Mouse (Mus musculus): ENCODE measurements around the gene Xaf1.
A peak's percentile ranks its signal among the peaks of the same experiment; 100 is the strongest.
"Not testable (repeated sequence)": the region's sequence is repeated elsewhere in the genome, so short reads cannot be mapped to it uniquely, and the experiment has no call there.

Gene Xaf1

DNA sequence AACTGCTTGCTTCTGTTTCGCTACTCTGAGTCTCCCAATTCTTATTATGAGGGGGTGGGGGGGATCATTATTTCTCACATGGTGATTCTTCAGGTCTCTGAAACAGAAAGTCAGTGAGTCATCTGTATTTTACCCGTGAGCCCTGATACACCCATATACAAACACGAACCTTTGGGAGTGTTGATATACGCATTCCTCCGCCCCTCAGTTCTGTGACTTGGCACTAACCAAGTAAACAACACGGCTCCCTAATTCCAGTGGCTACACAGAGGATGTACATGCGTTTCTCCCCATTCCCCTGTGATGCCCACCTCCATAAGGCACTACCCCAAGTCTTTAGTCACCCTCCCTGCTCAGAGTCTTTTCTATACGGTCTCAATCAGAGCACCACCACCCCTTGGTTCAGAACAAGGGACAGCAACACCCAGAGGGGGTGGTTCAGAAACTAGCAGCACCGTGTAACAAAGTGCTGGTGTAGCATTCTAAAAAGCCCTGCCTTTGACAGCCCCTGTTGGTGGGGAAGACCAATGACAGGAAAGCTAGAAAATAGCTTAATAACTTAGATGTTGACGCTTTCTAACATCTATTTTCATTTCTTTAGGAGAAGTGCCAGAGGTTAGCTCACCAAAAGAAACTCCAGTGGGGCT is 10.0 kb downstream of the Xaf1 start:
- DNase-seq (ENCODE audit: low read depth, low spot score) = no peak

DNA sequence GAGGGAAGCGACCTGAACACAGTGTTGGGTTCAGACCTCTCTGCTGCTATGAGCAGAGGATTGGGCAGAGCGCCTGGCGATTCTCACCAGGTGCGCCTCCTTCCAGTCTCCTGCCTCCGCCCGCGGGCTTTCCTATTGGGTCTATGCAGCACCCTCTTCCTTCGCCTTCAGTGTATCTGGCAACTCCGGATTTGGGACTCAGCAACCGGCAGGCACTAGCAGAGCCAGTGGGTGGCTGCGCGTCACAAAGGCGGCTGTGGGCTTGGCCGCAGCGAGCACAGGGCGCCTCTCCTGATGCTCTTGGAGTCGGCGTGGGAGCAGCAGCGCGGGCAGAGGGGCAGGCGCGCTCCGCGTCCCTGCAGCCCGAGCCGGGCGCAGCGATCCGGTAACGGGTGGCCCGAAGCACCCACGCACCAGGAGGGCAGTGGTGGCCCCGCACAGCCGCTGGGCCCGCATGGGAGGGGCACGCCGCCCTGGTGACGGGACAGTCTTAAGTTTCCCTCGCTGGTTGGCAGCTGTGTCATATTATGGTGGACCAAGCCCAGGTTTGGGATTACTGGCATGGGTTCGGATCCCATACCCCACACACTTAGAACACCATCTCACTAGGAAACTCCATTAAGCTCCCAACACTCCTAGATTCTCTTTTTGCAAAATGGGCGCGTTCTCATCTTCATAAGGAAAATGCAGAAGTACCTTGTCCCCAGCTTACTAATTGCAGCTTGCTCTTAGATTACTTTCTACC is 12.9 kb downstream of the Xaf1 start, which contains the start of gene Fbxo39:
TSS of gene Fbxo39 (plus strand) at position 294 of the 745 bp plus-strand sequence.
- DNase-seq (ENCODE audit: low read depth, low spot score) = no peak

DNA sequence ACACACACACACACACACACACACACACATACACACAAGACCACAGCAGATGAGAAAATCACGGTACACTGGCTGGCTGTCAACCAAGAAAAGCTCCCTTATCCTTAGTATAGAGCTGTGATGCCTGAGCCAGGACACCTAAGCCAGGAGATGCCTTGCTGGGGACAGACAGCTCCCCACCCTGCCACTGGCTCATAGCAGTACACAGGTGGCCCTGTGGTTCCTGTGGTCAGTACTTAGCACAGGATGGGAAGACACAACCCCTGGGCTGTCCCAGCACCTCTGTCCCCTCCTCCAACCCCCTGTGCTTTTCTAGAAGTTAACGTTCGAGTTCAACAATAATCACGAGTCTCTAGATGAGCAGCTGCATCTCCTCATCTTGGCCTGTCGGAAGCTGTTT is 16.6 kb downstream of the Xaf1 start:
- no peak for DNase-seq (ENCODE audit: low read depth, low spot score)

DNA sequence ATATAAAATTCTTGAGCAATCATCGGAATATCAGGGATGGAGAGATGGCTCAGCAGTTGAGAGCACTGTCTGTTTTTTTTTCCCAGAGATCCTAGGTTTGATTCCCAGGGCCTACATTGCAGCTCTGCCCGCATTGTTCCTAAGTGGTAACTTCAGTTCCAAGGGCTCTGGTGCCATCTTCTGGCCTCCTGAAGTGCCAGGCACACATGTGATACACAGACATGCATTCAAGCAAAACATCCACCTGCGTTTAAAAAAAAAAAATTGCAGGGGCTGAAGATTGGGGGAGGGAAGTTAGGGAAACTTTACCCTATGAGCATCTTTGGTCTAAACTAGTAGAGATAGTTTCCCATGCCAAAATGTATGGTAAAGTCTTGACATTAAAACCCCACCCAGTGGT is 23.0 kb downstream of the Xaf1 start:
- DNase-seq (ENCODE audit: low read depth, low spot score) = peak; percentile 50

DNA sequence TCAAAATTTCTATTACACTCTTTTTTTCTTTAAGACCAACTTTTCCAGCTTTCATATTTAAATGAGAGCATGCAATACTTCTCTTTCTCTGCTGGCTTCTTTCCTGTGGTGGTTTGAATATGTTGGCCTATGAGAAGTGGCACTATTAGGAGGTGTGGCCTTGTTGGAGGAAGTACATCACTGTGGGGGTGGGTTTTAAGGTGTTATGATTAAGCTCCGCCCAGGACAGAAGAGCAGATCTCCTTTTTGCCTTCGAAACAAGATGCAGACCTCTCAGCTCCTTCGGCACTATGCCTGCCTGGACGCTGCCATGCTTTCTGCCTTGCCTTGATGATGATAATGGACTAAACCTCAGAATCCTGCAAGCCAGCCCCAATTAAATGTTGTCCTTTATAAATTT is 24.3 kb downstream of the Xaf1 start:
- no peak for DNase-seq (ENCODE audit: low read depth, low spot score)

DNA sequence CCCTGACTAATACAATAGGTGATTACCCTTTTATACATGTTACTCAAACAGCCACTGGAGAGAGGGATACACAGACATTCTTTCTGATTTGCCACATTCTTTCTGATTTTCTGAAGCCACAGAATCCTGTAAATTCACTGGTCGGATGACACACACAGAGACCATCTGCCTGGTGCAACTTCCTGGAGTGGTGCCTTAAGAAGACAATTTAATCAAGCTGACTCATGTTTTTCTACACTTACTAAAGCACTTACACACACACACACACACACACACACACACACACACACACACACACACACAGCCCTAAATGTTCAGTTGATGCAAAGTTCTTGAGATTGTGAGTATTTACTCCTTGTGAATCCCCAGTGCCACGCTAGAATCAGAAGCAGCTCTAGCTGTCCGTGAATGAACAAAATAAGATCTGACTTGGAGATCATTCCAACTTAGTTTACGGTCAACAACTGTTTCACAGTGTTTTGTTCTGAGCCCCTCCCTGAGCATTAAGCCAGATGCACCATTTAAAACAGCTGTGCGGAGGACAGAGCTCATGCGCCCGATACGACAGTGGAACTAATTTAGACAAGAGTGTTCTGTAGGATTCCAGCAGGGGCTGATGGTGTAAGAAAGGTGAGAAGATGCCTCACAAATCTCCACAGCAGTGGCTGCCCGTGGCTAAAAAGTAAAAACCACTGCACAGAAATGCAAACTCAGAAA is 31.7 kb downstream of the Xaf1 start:
- DNase-seq (ENCODE audit: low read depth, low spot score) = no peak

DNA sequence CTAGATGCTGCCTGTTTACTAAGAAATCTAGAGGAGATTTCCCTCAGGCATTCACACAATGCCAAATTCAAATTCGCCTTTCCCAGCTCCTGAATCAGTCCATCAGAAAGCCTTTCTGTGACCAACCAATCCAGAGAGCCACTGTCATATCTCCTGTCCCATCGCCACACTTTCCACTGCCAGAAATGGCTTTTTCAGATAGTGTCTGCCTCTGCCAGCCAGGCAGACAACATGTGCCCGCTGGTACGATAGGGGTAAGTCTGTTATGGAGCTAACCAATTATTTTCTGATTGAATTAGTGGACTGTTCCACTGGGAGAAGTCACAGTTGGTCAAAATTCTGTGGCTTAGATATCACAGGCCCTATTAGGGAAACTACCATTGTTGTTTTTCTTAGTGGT is 33.2 kb downstream of the Xaf1 start:
- DNase-seq (ENCODE audit: low read depth, low spot score) = no peak

DNA sequence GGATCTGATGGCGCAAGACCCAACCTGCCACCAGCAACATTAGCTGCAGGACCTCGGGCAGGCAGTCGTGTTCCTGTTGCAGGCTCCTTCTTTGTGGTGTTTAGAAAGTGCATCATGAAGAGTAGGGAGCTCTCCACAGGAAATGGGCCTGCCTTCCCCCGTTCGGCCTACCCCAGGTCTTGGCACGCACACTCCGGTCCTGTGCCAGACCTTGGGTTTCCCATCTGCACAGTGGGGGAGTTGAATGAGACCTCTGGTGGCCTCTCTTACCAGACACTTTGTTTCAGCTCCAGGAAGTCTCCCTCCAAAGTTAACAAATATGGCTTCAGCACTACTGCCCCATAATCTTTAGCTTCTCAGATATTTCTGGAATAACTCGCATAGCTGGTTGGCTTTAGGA is 35.3 kb downstream of the Xaf1 start:
- DNase-seq (ENCODE audit: low read depth, low spot score) = no peak

DNA sequence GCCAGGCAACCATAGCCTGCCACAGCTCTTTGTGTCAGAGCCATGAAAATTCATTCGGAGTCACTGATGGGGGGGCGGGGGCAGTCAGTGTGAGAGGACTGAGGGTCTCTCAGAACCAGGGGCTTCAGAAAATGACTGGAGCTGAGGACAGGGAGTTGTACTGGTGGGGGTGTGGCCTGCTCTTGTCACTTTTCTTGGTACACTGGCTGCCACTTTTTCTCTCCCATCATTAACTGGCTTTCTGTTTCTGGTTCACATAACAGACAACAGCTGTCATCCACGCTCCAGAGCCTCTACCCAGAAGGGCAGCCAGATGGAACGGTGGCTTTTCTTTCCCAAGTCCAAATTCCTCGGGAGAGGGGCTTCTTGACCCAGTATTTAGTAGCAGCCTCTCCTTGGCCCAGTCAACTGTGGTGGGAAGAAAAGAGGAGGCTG is 37.0 kb downstream of the Xaf1 start:
- no peak for DNase-seq (ENCODE audit: low read depth, low spot score)

DNA sequence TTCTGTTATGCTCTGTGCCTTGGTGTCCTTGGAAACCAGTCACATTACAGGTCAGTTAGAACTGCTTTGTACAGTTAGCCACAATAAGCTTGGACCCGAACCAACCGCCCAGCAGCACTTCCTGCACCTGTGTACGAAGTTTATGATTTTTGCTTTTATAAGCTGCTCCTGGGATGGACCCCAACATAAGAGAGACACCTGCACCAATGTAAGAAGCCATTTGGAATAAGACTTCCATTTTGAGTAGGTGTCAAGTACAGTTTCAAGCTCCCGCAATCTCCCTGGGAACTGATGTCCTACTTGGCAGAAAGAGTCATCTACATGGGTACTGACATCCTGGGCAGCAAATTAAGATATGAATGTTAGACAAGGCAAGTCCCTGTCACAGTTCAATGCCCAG is 38.3 kb downstream of the Xaf1 start:
- no peak for DNase-seq (ENCODE audit: low read depth, low spot score)

DNA sequence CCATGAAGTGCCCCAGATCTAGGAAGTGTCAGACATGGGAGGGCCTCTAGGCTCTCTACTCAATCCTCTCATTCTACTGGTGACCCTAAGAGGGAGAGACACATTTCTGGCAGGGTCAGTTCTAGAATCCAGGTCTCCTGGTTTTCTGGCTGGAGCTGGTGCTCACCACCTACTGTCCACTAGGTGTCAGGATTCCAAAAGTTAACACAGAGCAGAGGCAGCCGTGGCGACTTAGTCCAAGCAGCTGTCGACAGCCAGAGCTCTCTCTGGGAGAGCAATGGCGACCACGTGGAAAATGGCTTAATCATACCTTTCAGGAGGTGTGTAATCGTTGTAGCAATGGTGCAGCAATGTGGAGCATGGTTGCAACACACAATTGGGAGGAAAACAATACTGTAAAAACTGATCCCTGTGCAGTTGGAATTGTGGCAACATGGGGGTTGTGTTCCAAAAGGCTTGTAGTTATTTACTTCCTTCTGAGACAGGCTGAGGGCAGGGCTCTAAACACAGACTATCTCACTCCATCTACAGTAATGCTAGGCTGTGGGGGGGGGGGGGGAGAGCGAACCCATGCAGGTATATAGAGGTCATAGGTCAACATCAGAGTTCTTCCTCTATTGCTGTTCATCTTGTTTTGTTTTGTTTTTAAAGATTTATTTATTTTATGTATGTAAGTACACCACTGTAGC is 41.3 kb downstream of the Xaf1 start:
- DNase-seq (ENCODE audit: low read depth, low spot score) = peak; percentile 57

DNA sequence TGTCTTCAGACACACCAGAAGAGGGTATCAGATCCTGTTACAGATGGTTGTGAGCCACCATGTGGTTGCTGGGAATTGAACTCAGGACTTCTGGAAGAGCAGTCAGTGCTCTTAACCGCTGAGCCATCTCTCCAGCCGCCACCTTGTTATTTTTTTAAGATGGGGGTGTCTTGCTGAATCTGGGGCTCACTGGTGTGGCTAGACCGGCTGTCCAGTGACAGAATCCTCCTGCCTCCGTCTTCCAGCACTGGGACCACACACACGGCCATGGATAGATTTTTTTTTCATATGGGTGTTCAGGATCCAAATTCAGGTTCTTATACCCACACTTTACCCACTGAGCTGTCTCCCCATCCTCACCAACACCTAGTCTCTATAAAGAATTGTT is 41.8 kb downstream of the Xaf1 start:
- DNase-seq (ENCODE audit: low read depth, low spot score) = not testable (repeated sequence)

DNA sequence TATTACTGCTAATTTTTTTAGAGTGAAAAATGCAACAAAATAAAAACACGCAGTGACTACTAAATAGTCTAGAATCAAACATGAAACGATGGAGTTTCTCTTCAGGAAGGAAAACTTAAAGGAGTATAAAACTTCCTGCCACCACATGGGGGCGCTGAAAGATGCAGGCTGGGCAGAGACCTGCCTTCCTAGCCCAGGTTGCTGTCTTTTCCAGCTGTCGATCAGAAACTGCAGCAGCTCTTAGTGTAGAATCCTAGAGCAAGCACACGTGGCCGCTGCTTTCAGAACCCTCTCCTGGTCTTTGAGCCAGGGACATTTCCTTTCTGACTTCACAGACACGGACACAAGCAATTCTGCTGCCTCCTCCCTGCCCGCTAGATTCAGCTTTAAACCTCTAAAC is 42.5 kb downstream of the Xaf1 start:
- DNase-seq (ENCODE audit: low read depth, low spot score) = peak; percentile 55

DNA sequence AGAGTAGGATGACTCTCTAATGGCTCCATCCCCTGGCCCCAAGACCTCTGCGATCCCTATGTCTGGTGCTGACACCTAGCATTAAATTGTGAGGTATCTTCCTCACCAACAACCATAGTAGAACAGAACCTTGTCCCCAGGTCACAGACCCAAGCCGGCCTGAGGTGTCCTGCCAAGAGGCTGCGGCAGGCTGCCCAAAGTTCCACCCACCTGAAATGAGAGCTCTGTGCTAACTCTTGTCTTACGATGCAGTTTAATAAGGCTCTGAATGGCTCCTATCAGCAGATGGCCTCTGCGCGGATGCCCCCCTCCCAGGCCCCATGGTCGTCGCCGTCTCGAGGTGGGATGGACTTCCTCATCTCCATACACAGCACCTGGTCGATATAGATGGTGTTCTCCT is 43.1 kb downstream of the Xaf1 start:
- DNase-seq (ENCODE audit: low read depth, low spot score) = no peak

DNA sequence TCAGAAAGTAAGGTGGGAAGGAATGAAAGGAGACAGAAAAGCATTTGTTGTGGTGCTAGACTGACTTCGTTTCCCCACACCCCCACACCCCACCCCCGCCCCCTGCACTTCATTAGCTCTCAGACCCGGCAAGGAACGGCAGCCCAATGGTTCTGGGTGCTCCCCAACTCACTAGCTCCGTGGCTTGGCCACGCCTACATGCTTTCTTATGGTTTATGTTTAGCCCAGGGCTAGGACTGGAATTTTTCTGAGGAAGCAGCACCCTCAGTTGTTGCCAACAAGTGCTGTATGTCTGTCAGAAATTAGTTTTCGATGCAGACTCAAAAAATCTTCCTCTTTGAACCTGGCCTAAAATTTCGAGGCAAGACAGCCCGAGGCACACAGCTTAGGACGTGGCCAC is 47.1 kb downstream of the Xaf1 start:
- no peak for DNase-seq (ENCODE audit: low read depth, low spot score)

DNA sequence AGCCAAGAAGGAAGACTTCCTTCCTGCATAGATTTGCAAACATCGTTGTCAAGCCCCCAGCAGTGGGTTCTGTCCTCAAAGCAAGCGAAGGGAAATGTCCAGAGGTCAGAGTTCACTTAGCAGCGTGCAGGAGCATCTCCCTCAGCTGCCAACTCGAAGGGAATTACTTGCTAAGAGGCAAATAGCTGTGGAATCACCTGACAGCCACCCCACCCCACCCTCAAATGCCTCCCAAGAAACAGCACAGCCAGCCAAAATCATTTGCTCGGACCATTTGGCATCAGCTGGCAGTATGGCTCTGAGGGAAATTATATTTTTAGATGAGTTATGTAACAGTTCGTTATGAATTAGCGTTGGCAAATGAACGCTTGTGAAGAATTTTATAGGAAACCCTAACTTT is 47.6 kb downstream of the Xaf1 start:
- no peak for DNase-seq (ENCODE audit: low read depth, low spot score)

DNA sequence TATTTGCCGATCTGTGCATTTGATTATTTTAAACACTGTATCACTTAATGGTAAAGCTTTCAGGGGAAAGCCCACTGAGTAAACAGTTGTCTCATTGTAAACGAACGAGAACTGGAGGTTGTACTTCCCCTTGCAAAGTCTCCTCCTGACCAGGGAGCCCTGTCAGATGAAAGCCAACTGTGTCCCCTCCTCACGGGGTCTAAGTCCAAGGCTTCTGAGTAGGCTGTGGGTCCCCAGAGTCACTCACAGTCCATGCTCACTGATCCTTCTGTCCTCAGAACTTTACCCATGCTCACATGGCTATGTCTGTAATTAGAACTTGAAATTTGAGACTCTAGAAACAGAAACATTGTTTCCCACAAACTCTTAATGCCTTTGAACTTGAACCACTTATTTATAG is 48.2 kb downstream of the Xaf1 start:
- no peak for DNase-seq (ENCODE audit: low read depth, low spot score)

DNA sequence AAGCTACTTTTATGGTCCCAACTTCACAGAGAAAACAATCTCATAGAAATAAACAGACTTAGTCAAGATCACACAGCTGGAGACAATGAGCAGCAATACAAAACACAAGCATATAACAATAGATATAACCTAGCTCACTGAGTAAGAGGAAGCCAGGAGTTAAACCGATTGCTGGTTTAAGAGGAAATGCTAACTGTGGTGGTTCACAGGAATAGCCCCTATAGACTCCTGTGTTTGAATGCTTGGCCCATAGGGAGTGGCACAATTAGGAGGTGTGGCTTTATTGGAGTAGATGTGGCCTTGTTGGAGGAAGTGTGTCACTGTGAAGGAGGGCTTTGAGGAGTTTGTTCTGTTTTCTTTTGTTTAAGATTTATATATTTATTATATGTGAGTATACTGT is 50.8 kb downstream of the Xaf1 start:
- DNase-seq (ENCODE audit: low read depth, low spot score) = no peak

DNA sequence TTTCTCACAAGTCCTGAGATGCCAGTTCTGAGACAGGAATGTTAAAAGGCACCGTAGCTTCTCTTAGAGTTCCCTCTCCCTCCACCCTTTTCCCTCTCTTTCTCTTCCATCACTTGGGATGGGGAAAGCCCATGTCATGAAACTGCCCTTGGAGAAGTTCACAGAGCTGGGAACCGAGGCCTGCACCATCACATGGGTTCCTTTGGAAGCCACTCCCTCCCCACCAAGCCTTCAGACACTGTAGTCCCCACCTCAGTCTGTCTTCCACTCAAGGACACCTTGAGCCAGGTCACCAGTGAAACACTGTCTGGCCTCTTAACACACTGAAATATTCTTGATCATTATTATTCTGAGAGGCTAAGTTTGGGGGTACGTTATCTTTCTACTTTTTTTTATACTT is 51.8 kb downstream of the Xaf1 start:
- no peak for DNase-seq (ENCODE audit: low read depth, low spot score)

DNA sequence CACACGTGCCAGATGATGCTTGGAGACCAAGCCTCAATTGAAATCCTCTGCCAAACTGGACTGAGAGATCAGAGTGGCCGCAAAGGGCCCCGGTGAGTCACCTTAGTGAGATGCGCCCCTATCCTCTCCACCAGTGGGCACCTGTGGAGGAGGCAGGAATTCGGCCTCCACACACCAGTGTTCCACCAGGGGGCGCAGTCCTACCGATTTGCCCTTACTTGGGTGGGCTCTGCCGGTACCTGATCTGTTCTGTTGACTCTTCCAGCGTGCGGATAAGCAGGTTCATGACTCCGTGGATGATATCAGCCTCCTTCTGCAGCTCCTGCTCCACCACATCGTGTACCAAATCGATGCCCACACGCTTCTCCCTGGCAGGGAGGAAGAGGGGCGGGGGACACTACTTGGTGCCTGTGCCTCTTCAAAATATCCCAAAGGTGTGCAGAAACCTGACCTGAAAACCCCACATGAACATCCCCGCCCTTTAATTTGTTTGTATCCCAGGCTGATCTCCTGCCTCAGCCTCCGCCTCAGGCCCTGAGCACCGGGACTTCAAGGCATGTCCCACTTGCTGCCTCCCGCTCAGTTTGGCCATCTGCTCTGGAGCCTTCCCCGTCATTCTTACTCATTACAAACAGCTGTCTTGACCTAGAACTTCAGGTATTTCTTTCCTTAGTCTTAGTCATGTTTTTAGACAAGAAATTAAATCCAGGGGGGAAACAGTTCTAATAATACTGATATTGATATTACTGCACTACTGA is 53.7 kb downstream of the Xaf1 start:
- DNase-seq (ENCODE audit: low read depth, low spot score) = peak; percentile 73

All from CD4-positive, CD25-positive, alpha-beta regulatory T cell, adult 2 months (primary cell).